Mouse (Mus musculus): ENCODE data around the gene Gmip. TPM values are rescaled to one million over a fixed set of nuclear protein-coding genes. Genes with fewer than 3 reads are reported as not detected.

The Gmip gene
- total RNA-seq, 2 experiments from 2014 or later: 30.6 to 31.6 TPM

GRCm38 (mm10) chr8:69801796-69802195 lies 6.7 kb upstream of the Gmip start:
- DNase-seq (ENCODE audit: extremely low spot score in 1 of 2, low spot score in 2 of 2): peak in 1 of 2 experiments; percentile 10
- intact Hi-C loops (cut with DNase I): no loop called here

GRCm38 (mm10) chr8:69802216-69802615 lies 6.3 kb upstream of the Gmip start:
- peak in 1 of 2 experiments; percentile 4 for DNase-seq (ENCODE audit: extremely low spot score in 1 of 2, low spot score in 2 of 2)
- intact Hi-C loops (cut with DNase I): no loop called here

- intact Hi-C loops (cut with DNase I): no loop called here
- DNase-seq (ENCODE audit: extremely low spot score in 1 of 2, low spot score in 2 of 2): peak in 1 of 2 experiments; percentile 23
Measured at GRCm38 (mm10) chr8:69803366-69803765, 5.1 kb upstream of the Gmip start.

GRCm38 (mm10) chr8:69804537-69804936 lies 3.9 kb upstream of the Gmip start:
- DNase-seq (ENCODE audit: extremely low spot score in 1 of 2, low spot score in 2 of 2): peak in 1 of 2 experiments; percentile 4
- intact Hi-C loops (cut with DNase I): no loop called here

- peak in 1 of 2 experiments; percentile 25 for DNase-seq (ENCODE audit: extremely low spot score in 1 of 2, low spot score in 2 of 2)
Measured at GRCm38 (mm10) chr8:69805086-69805485, 3.4 kb upstream of the Gmip start.

GRCm38 (mm10) chr8:69805491-69805890 lies 3.0 kb upstream of the Gmip start:
- DNase-seq (ENCODE audit: extremely low spot score in 1 of 2, low spot score in 2 of 2): peak in 1 of 2 experiments; percentile 42
- intact Hi-C loops (cut with DNase I): no loop called here

More at GRCm38 (mm10) chr8:69805086-69805485, 3.4 kb upstream of the Gmip start:
- intact Hi-C loops (cut with DNase I): no loop called here

GRCm38 (mm10) chr8:69807236-69807635 lies 1.2 kb upstream of the Gmip start:
- DNase-seq (ENCODE audit: extremely low spot score in 1 of 2, low spot score in 2 of 2): peak in 1 of 2 experiments; percentile 23
- intact Hi-C loops (cut with DNase I): no loop called here

GRCm38 (mm10) chr8:69808864-69809403 lies 455 bp downstream of the Gmip start:
- DNase-seq (ENCODE audit: extremely low spot score in 1 of 2, low spot score in 2 of 2): peak; percentile 55
- intact Hi-C loops (cut with DNase I): no loop called here

- intact Hi-C loops (cut with DNase I): no loop called here
Measured at GRCm38 (mm10) chr8:69809820-69810219, 1.3 kb downstream of the Gmip start.

GRCm38 (mm10) chr8:69814881-69815280 lies 6.4 kb downstream of the Gmip start:
- DNase-seq (ENCODE audit: extremely low spot score in 1 of 2, low spot score in 2 of 2): no peak
- intact Hi-C loops (cut with DNase I): no loop called here

More at GRCm38 (mm10) chr8:69809820-69810219, 1.3 kb downstream of the Gmip start:
- no peak for DNase-seq (ENCODE audit: extremely low spot score in 1 of 2, low spot score in 2 of 2)

GRCm38 (mm10) chr8:69815396-69815795 lies 6.9 kb downstream of the Gmip start:
- DNase-seq (ENCODE audit: extremely low spot score in 1 of 2, low spot score in 2 of 2): no peak
- intact Hi-C loops (cut with DNase I): no loop called here

GRCm38 (mm10) chr8:69820466-69820865 lies 12.0 kb downstream of the Gmip start:
- no peak for DNase-seq (ENCODE audit: extremely low spot score in 1 of 2, low spot score in 2 of 2)
- intact Hi-C loops (cut with DNase I): no loop called here

GRCm38 (mm10) chr8:69821971-69822385 lies 13.5 kb downstream of the Gmip start:
- peak in 1 of 2 experiments; percentile 66 for DNase-seq (ENCODE audit: extremely low spot score in 1 of 2, low spot score in 2 of 2)
- intact Hi-C loops (cut with DNase I): no loop called here

- intact Hi-C loops (cut with DNase I): no loop called here
- peak in 1 of 2 experiments; percentile 71 for DNase-seq (ENCODE audit: extremely low spot score in 1 of 2, low spot score in 2 of 2)
Measured at GRCm38 (mm10) chr8:69822386-69823191, 14.1 kb downstream of the Gmip start, which contains the start of gene Lpar2. Lpar2 (plus strand) TSS chr8:69822429.

- no peak for DNase-seq (ENCODE audit: extremely low spot score in 1 of 2, low spot score in 2 of 2)
- intact Hi-C loops (cut with DNase I): no loop called here
Measured at GRCm38 (mm10) chr8:69826371-69826770, 17.9 kb downstream of the Gmip start.

- peak; percentile 95 for DNase-seq (ENCODE audit: extremely low spot score in 1 of 2, low spot score in 2 of 2)
- intact Hi-C loops (cut with DNase I): no loop called here
Measured at GRCm38 (mm10) chr8:69832298-69832853, 23.9 kb downstream of the Gmip start, which contains the start of gene Pbx4. Pbx4 (plus strand) TSS chr8:69832491.

GRCm38 (mm10) chr8:69837057-69837682 lies 28.7 kb downstream of the Gmip start:
- DNase-seq (ENCODE audit: extremely low spot score in 1 of 2, low spot score in 2 of 2): no peak
- intact Hi-C loops (cut with DNase I): no loop called here

GRCm38 (mm10) chr8:69847167-69848065 lies 38.9 kb downstream of the Gmip start:
- intact Hi-C loops (cut with DNase I): no loop called here

More at GRCm38 (mm10) chr8:69847167-69848065, 38.9 kb downstream of the Gmip start:
- DNase-seq (ENCODE audit: extremely low spot score in 1 of 2, low spot score in 2 of 2): no peak

Data from left cerebral cortex, postnatal 10 days (tissue).